Mouse (Mus musculus) forebrain, embryonic 16.5 days (tissue): ENCODE measurements around the gene Lef1. TPM values are rescaled to one million over a fixed set of nuclear protein-coding genes. Genes with fewer than 3 reads are reported as not detected.

Experiments
- ATAC-seq: fragments of 200-750 bp; cut with Nextera tagmentation; 2 replicates; pipeline ENCODE4 v1.8.0; 2017; ENCODE audit warnings: mild to moderate bottlenecking, moderate library complexity
- H3K27ac ChIP-seq: fragments of 300-500 bp; sonication (generic); 2 replicates; pipeline ENCODE4 v1.5.1; 2014; ENCODE audit warnings: low read length, control low read depth
- H3K27me3 ChIP-seq: fragments of 300-500 bp; sonication (generic); replicated peaks from 2 replicates; pipeline ENCODE4 v1.6.1; 2014; ENCODE audit warnings: low read length; ENCODE audit not compliant: control insufficient read depth, insufficient read depth
- H3K36me3 ChIP-seq: fragments of 300-500 bp; sonication (generic); 2 replicates; pipeline ENCODE4 v1.6.1; 2014; ENCODE audit not compliant: control insufficient read depth, insufficient read depth
- H3K4me1 ChIP-seq: fragments of 300-500 bp; sonication (generic); replicated peaks from 2 replicates; pipeline ENCODE4 v1.6.1; 2014; ENCODE audit warnings: low read length; ENCODE audit not compliant: control insufficient read depth, insufficient read depth
- H3K4me2 ChIP-seq: fragments of 300-500 bp; sonication (generic); 2 replicates; pipeline ENCODE4 v1.6.1; 2014; ENCODE audit warnings: mild to moderate bottlenecking, low read length, control low read depth
- H3K4me3 ChIP-seq: fragments of 300-500 bp; sonication (generic); replicated peaks from 2 replicates; pipeline ENCODE4 v1.5.1; 2014; ENCODE audit warnings: mild to moderate bottlenecking, low read length, control low read depth
- H3K9ac ChIP-seq: fragments of 300-500 bp; sonication (generic); replicated peaks from 2 replicates; pipeline ENCODE4 v1.6.1; 2014; ENCODE audit warnings: low read depth, low read length, control low read depth
- H3K9me3 ChIP-seq: fragments of 300-500 bp; sonication (generic); 2 replicates; pipeline ENCODE4 v1.6.1; 2016; ENCODE audit warnings: low read length; ENCODE audit not compliant: control insufficient read depth
- WGBS: fragments of 180-500 bp; shearing (Covaris S2); extraction: QIAGEN DNeasy Blood & Tissue Kit; methylation state at CpG from one replicate; pipeline ENCODE4 v1.1.7; 2014; 5-methylcytosine and 5-hydroxymethylcytosine counted together
- polyA plus RNA-seq: library from polyadenylated mRNA; unstranded; fragments of >200 nt; fragmentation: Nextera tagmentation; extraction: Ambion mirVana; gene quantifications from 2 replicates; pipeline ENCODE4 v1.2.1, GENCODE M21; 2015

Gene Lef1
- polyA plus RNA-seq, 1 experiment from 2014 or later, result 12.1 TPM

DNA sequence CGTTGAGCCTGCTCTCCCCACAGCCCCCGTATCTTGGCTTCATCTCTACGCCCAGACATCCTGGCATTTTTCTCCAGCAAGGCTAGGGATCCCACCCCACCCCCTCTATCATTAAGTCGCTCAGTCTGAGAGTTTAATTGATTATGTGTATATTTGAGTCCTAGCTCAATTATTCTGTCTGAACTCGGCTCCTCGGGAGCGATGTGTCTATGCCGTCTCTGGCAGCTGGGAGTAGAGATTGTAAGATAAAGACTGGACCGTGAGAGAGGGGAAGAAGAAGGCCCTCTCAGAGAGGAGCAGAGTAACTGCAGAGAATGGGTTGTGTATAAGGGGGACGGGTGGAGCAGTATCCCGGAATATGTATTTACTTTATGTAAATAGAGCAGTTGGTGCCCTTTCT, 80.0 kb downstream of the Lef1 start:
- 43% methylated on average over 11 of the region's 11 CpGs for WGBS
- Histone ChIP-seq H3K4me3 (no peak overlapping the region), H3K27me3 (no peaks in the 10 kb centered on the region), H3K36me3 (no peaks in the 10 kb centered on the region), H3K4me2 (no peak overlapping the region), H3K9ac (no peak overlapping the region), H3K9me3 (no peaks in the 10 kb centered on the region), H3K4me1 (no peaks in the 10 kb centered on the region), H3K27ac (no peak overlapping the region)
- peak; percentile 26; the same call in 1 of the 2 replicates for ATAC-seq

GRCm38 (mm10) chr3:131190671-131191367, 80.5 kb downstream of the Lef1 start:
- no peak overlapping the region for H3K27ac ChIP-seq
- H3K27me3 ChIP-seq, result no peaks in the 10 kb centered on the region
- no peaks in the 10 kb centered on the region for H3K4me1 ChIP-seq
- H3K4me3 ChIP-seq, result no peak overlapping the region
- no peak for ATAC-seq
- H3K9ac ChIP-seq, result no peak overlapping the region
- H3K4me2 ChIP-seq, result no peak overlapping the region
- no peaks in the 10 kb centered on the region for H3K9me3 ChIP-seq
- whole genome bisulfite sequencing, result 78% methylated on average over 19 of the region's 19 CpGs
- H3K36me3 ChIP-seq, result no peaks in the 10 kb centered on the region

DNA sequence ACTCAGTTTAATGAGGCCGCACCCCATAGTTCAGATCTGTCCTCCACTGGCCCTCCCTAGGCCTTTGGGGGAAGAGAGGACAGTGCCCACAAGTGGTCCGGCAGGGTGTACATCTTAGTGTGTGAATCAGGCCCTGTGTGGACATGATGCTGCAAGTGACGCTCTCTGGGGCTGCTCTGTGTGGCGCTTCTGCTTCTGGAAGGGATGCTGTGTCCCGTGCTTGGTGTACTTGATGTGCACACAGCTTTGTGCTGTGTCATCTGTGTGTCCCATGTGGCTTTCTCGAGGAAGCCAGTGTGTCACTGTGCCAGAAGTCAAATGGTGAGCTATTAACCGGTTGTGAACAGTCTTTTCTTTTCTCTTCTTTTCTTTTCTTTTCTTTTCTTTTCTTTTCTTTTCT, 81.2 kb downstream of the Lef1 start:
- no peak overlapping the region for H3K4me3 ChIP-seq
- 70% methylated on average over 7 of the region's 7 CpGs for WGBS

DNA sequence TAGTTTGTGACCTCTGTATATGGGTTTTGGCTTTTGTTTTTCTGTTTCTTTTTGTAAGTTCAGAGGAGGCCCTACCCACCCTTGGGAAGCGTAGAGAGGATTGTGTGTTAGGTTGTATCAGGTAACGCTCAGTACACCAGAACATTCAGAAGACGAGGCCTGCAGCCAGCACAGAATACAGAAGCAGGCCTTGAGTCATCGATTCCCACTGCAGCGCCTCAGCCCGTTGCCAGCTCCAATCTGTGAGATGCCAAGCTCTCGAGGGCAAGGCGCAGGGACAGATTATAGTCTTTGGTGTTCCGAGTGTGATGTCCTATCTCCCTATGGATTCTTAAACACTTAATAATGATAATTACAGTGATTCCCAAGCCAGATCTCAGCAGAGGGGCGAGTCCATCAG, 85.8 kb downstream of the Lef1 start:
- H3K4me1 ChIP-seq, result 0 out of 2 replicates have a peak, but pooled peaks cover 2% of the 10 kb centered on the region
- H3K27ac ChIP-seq, result no peak overlapping the region
- no peaks in the 10 kb centered on the region for H3K27me3 ChIP-seq
- no peak overlapping the region for H3K4me2 ChIP-seq
- H3K9ac ChIP-seq, result no peak overlapping the region
- H3K9me3 ChIP-seq, result no peaks in the 10 kb centered on the region
- 43% methylated on average over 10 of the region's 10 CpGs for WGBS
- H3K36me3 ChIP-seq, result no peaks in the 10 kb centered on the region
- no peak for ATAC-seq
- H3K4me3 ChIP-seq, result no peak overlapping the region

More for the DNA sequence above, 81.2 kb downstream of the Lef1 start:
- no peak overlapping the region for H3K27ac ChIP-seq
- H3K9me3 ChIP-seq, result no peaks in the 10 kb centered on the region
- ATAC-seq, result 0 out of 2 replicates have a peak, but pooled peaks have one; percentile 32
- H3K27me3 ChIP-seq, result no peaks in the 10 kb centered on the region
- H3K4me1 ChIP-seq, result no peaks in the 10 kb centered on the region
- no peaks in the 10 kb centered on the region for H3K36me3 ChIP-seq
- H3K9ac ChIP-seq, result no peak overlapping the region
- no peak overlapping the region for H3K4me2 ChIP-seq

DNA sequence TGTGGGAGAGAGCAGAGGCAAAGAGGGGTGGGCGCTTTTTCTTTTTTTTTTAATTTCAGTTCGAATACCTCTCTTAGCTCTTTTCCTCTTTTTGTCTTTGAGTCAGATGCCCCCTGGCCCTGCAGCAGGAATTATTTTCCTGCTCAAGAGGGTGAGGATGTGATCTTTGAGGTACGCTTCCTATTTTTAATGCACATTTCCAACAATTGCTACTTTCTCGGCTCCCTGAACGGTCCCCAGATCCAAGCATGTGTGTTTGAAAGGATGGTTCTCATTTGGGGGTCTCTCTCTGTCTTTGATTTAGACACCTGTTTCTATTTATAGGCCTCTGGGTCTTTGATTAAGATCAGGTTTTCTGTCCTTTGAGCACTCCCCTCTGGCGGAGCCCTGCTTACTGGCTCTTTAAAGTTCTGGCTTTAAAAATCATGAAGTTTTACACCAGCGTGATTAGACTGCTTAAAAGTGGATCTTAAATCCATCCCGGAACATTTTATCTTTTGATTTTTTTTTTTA, 86.3 kb downstream of the Lef1 start:
- WGBS, result 65% methylated on average over 8 of the region's 8 CpGs
- ATAC-seq, result no peak
- H3K4me2 ChIP-seq, result no peak overlapping the region

GRCm38 (mm10) chr3:131198991-131199390, 88.7 kb downstream of the Lef1 start:
- H3K36me3 ChIP-seq, result no peaks in the 10 kb centered on the region
- H3K27ac ChIP-seq, result no peak overlapping the region
- no peaks in the 10 kb centered on the region for H3K27me3 ChIP-seq
- H3K9ac ChIP-seq, result no peak overlapping the region
- no peaks in the 10 kb centered on the region for H3K9me3 ChIP-seq
- ATAC-seq, result peak; percentile 51; the same call in 1 of the 2 replicates
- 77% methylated on average over 3 of the region's 3 CpGs for WGBS
- H3K4me3 ChIP-seq, result no peak overlapping the region
- no peak overlapping the region for H3K4me2 ChIP-seq
- 0 out of 2 replicates have a peak, but pooled peaks cover 2% of the 10 kb centered on the region for H3K4me1 ChIP-seq

More for the DNA sequence above, 86.3 kb downstream of the Lef1 start:
- Histone ChIP-seq H3K4me1 (0 out of 2 replicates have a peak, but pooled peaks cover 2% of the 10 kb centered on the region), H3K4me3 (no peak overlapping the region), H3K9me3 (no peaks in the 10 kb centered on the region), H3K27me3 (no peaks in the 10 kb centered on the region), H3K9ac (no peak overlapping the region), H3K27ac (no peak overlapping the region), H3K36me3 (no peaks in the 10 kb centered on the region)

DNA sequence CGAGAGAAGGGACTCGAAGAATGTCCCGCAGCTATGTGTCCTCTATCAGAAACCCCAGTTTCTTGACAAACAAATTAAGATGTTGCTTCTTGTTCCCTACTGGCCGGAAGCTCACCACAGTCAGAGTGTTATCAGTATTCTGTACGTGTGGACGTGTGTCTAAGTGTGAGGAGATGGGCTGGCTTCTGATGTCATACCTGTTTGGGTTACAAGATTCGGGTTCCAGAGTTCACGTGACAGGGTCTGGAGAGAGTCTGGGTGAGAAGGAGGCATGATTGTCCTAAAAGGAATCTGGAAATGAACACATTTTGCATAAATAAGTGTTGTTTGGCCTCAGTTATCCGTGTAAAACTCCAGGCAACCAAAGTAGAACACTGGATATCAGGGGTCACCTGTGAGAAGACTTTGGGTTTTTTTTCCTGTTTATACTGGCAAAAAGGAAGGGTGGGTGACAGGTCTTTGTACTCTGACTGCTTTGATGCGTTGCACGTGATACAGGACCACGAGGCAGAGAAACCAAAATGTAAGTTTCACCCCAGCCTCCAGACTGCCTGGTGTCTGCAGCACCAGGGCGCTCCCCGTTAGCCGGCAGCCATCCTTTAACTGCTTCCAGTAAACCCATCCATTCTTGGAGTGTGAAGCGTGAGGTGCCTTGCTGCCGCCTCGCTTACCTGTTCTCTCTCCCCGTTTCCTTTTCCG, 89.5 kb downstream of the Lef1 start:
- Histone ChIP-seq H3K27me3 (no peaks in the 10 kb centered on the region), H3K4me2 (no peak overlapping the region), H3K36me3 (no peaks in the 10 kb centered on the region), H3K4me1 (0 out of 2 replicates have a peak, but pooled peaks cover 2% of the 10 kb centered on the region), H3K9me3 (no peaks in the 10 kb centered on the region), H3K4me3 (no peak overlapping the region), H3K9ac (no peak overlapping the region), H3K27ac (no peak overlapping the region)
- no peak for ATAC-seq
- 59% methylated on average over 20 of the region's 20 CpGs for WGBS

GRCm38 (mm10) chr3:131202311-131202710, 92.0 kb downstream of the Lef1 start:
- no peak overlapping the region for H3K4me3 ChIP-seq
- ATAC-seq, result no peak
- H3K4me1 ChIP-seq, result 0 out of 2 replicates have a peak, but pooled peaks cover 2% of the 10 kb centered on the region
- no peak overlapping the region for H3K27ac ChIP-seq
- H3K9ac ChIP-seq, result no peak overlapping the region
- no peaks in the 10 kb centered on the region for H3K36me3 ChIP-seq
- 44% methylated on average over 7 of the region's 7 CpGs for WGBS
- no peaks in the 10 kb centered on the region for H3K9me3 ChIP-seq
- H3K27me3 ChIP-seq, result no peaks in the 10 kb centered on the region
- H3K4me2 ChIP-seq, result no peak overlapping the region

DNA sequence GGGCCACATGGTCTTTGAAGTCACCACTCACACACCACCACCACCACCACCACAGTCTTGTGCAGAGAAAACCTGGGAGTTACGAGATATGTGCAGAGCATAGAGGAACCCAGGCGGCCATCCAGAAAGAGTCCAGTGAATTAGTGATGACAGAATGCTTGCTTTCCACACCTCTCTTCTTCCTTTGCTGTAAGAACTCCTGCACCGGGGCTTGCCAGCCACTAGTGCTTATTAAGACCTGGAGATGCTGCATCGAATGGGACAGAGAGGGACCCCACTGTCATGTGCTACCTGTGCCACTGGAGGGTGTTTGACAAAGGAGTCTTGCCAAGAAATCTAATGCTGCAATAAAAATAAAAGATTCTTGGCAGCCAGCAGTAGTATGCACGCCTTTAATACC, 97.6 kb downstream of the Lef1 start:
- Histone ChIP-seq H3K4me3 (no peak overlapping the region), H3K27ac (no peak overlapping the region), H3K4me1 (no peaks in the 10 kb centered on the region), H3K9me3 (no peaks in the 10 kb centered on the region), H3K4me2 (no peak overlapping the region), H3K27me3 (no peaks in the 10 kb centered on the region), H3K36me3 (no peaks in the 10 kb centered on the region), H3K9ac (no peak overlapping the region)
- WGBS, result 62% methylated on average over 5 of the region's 5 CpGs
- ATAC-seq, result no peak
